In genomic region chr1:74662253-74662865, GRCm38 (mm10) we compare ENCODE assay signal across 8 mouse cellular contexts. TPM values are rescaled to one million over a fixed set of nuclear protein-coding genes. Genes with fewer than 3 reads are reported as not detected.
DNase-seq lines count a peak whose midpoint lies in the region; ATAC-seq lines count a peak whose summit lies in the region.

No protein-coding gene starts in this region.

- 3% methylated on average over 13 of the region's 13 CpGs for WGBS in kidney, embryonic 15.5 days
- WGBS in forebrain, embryonic 13.5 days = 1% methylated on average over 13 of the region's 13 CpGs
- 2% methylated on average over 13 of the region's 13 CpGs for WGBS in liver, embryonic 15.5 days (ENCODE audit: insufficient replicate concordance)

- H3K4me3 ChIP-seq in kidney, embryonic 15.5 days (replicated peaks) = peak overlapping the region; percentile 96
- H3K4me3 ChIP-seq in forebrain, embryonic 13.5 days = peak overlapping the region; percentile 85
- H3K4me3 ChIP-seq in liver, embryonic 15.5 days (replicated peaks) = peak overlapping the region; percentile 93

- H3K9ac ChIP-seq in kidney, embryonic 15.5 days = peak overlapping the region; percentile 83
- peak overlapping the region; percentile 86 for H3K9ac ChIP-seq in forebrain, embryonic 13.5 days
- H3K9ac ChIP-seq in liver, embryonic 15.5 days = peak overlapping the region; percentile 78

- H3K36me3 ChIP-seq in kidney, embryonic 15.5 days = no peaks in the 10 kb centered on the region
- no peaks in the 10 kb centered on the region for H3K36me3 ChIP-seq in forebrain, embryonic 13.5 days (ENCODE audit: poor library complexity, severe bottlenecking)
- H3K36me3 ChIP-seq in liver, embryonic 15.5 days (replicated peaks) = no peaks in the 10 kb centered on the region

- peak overlapping the region; percentile 64 for H3K4me2 ChIP-seq in kidney, embryonic 15.5 days
- H3K4me2 ChIP-seq in forebrain, embryonic 13.5 days = peak overlapping the region; percentile 72
- peak overlapping the region; percentile 85 for H3K4me2 ChIP-seq in liver, embryonic 15.5 days

- peak overlapping the region; percentile 91 for H3K27ac ChIP-seq in kidney, embryonic 15.5 days
- peak overlapping the region; percentile 83; the same call in 1 of the 2 replicates for H3K27ac ChIP-seq in forebrain, embryonic 13.5 days
- peak overlapping the region; percentile 81 for H3K27ac ChIP-seq in liver, embryonic 15.5 days (replicated peaks)

- ATAC-seq in kidney, embryonic 15.5 days (replicated peaks; ENCODE audit: low FRiP score) = no peak
- ATAC-seq in forebrain, embryonic 13.5 days = 0 out of 2 replicates have a peak, but pooled peaks have one; percentile 22
- ATAC-seq in liver, embryonic 15.5 days (ENCODE audit: insufficient read depth) = no peak

- H3K4me1 ChIP-seq in kidney, embryonic 15.5 days = peaks cover 12% of the 10 kb centered on the region
- H3K4me1 ChIP-seq in forebrain, embryonic 13.5 days = peaks cover 18% of the 10 kb centered on the region
- H3K4me1 ChIP-seq in liver, embryonic 15.5 days (replicated peaks) = peaks cover 38% of the 10 kb centered on the region

- DNase-seq in kidney, postnatal 4 days = no peak
- peak; percentile 57 for DNase-seq in Muller cell, postnatal 12 days (ENCODE audit: inconsistent ontology term)
- DNase-seq in B cell, adult 2 months = no peak
- no peak for DNase-seq in adipocyte (ENCODE audit: low spot score)
- DNase-seq in spleen, adult 12 weeks (ENCODE audit: low spot score) = no peak

- H3K9me3 ChIP-seq in kidney, embryonic 15.5 days (replicated peaks) = no peaks in the 10 kb centered on the region
- H3K9me3 ChIP-seq in forebrain, embryonic 13.5 days (replicated peaks) = no peaks in the 10 kb centered on the region
- H3K9me3 ChIP-seq in liver, embryonic 15.5 days (replicated peaks) = no peaks in the 10 kb centered on the region

- no peaks in the 10 kb centered on the region for H3K27me3 ChIP-seq in kidney, embryonic 15.5 days
- H3K27me3 ChIP-seq in forebrain, embryonic 13.5 days = no peaks in the 10 kb centered on the region
- no peaks in the 10 kb centered on the region for H3K27me3 ChIP-seq in liver, embryonic 15.5 days

RNA-seq across cellular contexts. Expression of gene Ttll4, which starts 0.8 kb away (rescaled TPM):
- 17.4 and 19.5 TPM in 2 replicates for polyA plus RNA-seq in kidney, embryonic 15.5 days (2015; fragmentation: Nextera tagmentation; extraction: Ambion mirVana)
- 16.7 and 21.2 TPM in 2 replicates for polyA plus RNA-seq in forebrain, embryonic 13.5 days (2015; fragmentation: Nextera tagmentation; extraction: Ambion mirVana)
- 3.7 and 4.5 TPM in 2 replicates for polyA plus RNA-seq in liver, embryonic 15.5 days (2015; fragmentation: Nextera tagmentation; extraction: Ambion mirVana)

RNA-seq across cellular contexts. Expression of gene Cyp27a1, which starts 51.0 kb away (rescaled TPM):
- 7.2 and 7.6 TPM in 2 replicates for polyA plus RNA-seq in kidney, embryonic 15.5 days (2015; fragmentation: Nextera tagmentation; extraction: Ambion mirVana)
- 0.81 and 1.4 TPM in 2 replicates for polyA plus RNA-seq in forebrain, embryonic 13.5 days (2015; fragmentation: Nextera tagmentation; extraction: Ambion mirVana)
- polyA plus RNA-seq in liver, embryonic 15.5 days (2015; fragmentation: Nextera tagmentation; extraction: Ambion mirVana) = 5.8 TPM in 2 replicates
